Mouse (Mus musculus): ENCODE data around the gene Sox15. TPM values are rescaled to one million over a fixed set of nuclear protein-coding genes. Genes with fewer than 3 reads are reported as not detected.

The Sox15 gene
- total RNA-seq, 1 experiment from 2014 or later, result 0.39 TPM

- no peak for DNase-seq
These were observed 19.6 kb upstream of the Sox15 start for GRCm38 (mm10) chr11:69635471-69635870.

- no peak for DNase-seq
These were observed 9.3 kb upstream of the Sox15 start for GRCm38 (mm10) chr11:69645860-69646259.

- no peak for DNase-seq
These were observed 1.7 kb upstream of the Sox15 start for GRCm38 (mm10) chr11:69653399-69653798.

- DNase-seq, result no peak
These were observed 354 bp upstream of the Sox15 start for GRCm38 (mm10) chr11:69654760-69655159.

GRCm38 (mm10) chr11:69656065-69656455, 946 bp downstream of the Sox15 start:
- peak; percentile 13 for DNase-seq

GRCm38 (mm10) chr11:69656617-69657461, 1.7 kb downstream of the Sox15 start:
- peak; percentile 18 for DNase-seq

GRCm38 (mm10) chr11:69657462-69657881, 2.4 kb downstream of the Sox15 start:
- no peak for DNase-seq

- DNase-seq, result peak; percentile 46
These were observed 6.2 kb downstream of the Sox15 start for GRCm38 (mm10) chr11:69661221-69661881.

- peak; percentile 91 for DNase-seq
These were observed 7.3 kb downstream of the Sox15 start, which contains the start of gene Mpdu1 for GRCm38 (mm10) chr11:69662213-69662966. TSS of gene Mpdu1 (minus strand) at chr11:69662642.

- peak; percentile 12 for DNase-seq
These were observed 8.0 kb downstream of the Sox15 start for GRCm38 (mm10) chr11:69662967-69663671.

- peak; percentile 51 for DNase-seq
These were observed 8.7 kb downstream of the Sox15 start for GRCm38 (mm10) chr11:69663795-69664194.

- DNase-seq, result no peak
These were observed 9.7 kb downstream of the Sox15 start for GRCm38 (mm10) chr11:69664841-69665240.

GRCm38 (mm10) chr11:69665457-69665960, 10.4 kb downstream of the Sox15 start:
- DNase-seq, result no peak

- no peak for DNase-seq
These were observed 11.0 kb downstream of the Sox15 start, which contains the start of gene Cd68 for GRCm38 (mm10) chr11:69665961-69666664. TSS of gene Cd68 (minus strand) at chr11:69666153.

GRCm38 (mm10) chr11:69666665-69667005, 11.5 kb downstream of the Sox15 start:
- no peak for DNase-seq

- peak; percentile 98 for DNase-seq
These were observed 15.9 kb downstream of the Sox15 start for GRCm38 (mm10) chr11:69670786-69671725.

- DNase-seq, result no peak
These were observed 16.6 kb downstream of the Sox15 start for GRCm38 (mm10) chr11:69671726-69672124.

GRCm38 (mm10) chr11:69672211-69672706, 17.1 kb downstream of the Sox15 start, which contains the start of gene Eif4a1:
TSS of gene Eif4a1 (minus strand) at chr11:69672423.
- DNase-seq, result peak; percentile 98

GRCm38 (mm10) chr11:69679144-69679543, 24.0 kb downstream of the Sox15 start:
- no peak for DNase-seq

Measured in adrenal gland, postnatal 25 days (tissue).